Mouse (Mus musculus): ENCODE measurements around the gene Smtn.

GRCm38 (mm10) chr11:3549791-3550190 lies 9.4 kb upstream of the Smtn start:
- no peak for TF ChIP-seq CTCF (IDR thresholded peaks at IDR 0.05; ENCODE audit: extremely low read depth, insufficient read length, insufficient replicate concordance, low read depth, low read length)
- TF ChIP-seq POLR2A (IDR thresholded peaks at IDR 0.05; ENCODE audit: low read depth, low read length), result no peak
